Mouse (Mus musculus) ES-E14 (cell line): ENCODE measurements around the gene Srgap2.

Source experiments
- CHD2 ChIP-seq: IDR thresholded peaks from 2 replicates; pipeline ENCODE4 v1.6.1; 2014; ENCODE audit warnings: mild to moderate bottlenecking, low read depth, low read length, inconsistent platforms
- HCFC1 ChIP-seq: IDR thresholded peaks from 2 replicates; pipeline ENCODE4 v1.6.1; 2012; ENCODE audit warnings: low read length, inconsistent platforms, borderline replicate concordance; ENCODE audit not compliant: insufficient read depth
- ZNF384 ChIP-seq: IDR thresholded peaks from 2 replicates; pipeline ENCODE4 v1.6.1; 2012; ENCODE audit warnings: low read depth, low read length, inconsistent platforms

DNA sequence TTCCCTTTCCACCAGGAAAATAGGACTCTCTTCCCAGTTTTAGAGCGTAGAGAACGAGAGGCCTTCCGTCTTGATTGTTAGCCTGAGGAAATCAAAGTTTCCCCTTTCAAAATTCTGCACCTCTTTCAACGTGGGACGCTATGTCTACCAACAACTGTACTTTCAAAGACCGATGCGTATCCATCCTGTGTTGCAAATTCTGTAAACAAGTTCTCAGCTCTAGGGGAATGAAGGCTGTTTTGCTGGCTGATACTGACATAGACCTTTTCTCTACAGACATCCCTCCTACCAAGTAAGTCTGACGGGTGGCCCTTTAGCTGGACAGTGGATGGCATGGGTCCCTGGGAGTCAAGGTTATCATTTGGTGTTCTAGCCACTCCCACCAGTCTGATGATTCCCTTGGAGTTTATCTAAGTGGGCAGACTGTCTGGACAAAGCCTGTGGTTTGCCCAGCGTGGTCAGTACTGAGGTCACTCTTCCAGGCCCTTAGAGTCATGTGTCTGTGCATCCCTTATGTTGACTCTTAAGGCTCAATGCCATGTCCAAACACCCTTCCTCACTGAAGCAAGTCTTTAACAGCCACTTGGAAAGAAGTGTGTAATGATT, 1.5 kb upstream of the Srgap2 start:
- TF ChIP-seq CHD2 (no peak), HCFC1 (no peak), ZNF384 (no peak)
